Mouse (Mus musculus): Measurements from ENCODE around the gene Tm9sf3. TPM values are rescaled to one million over a fixed set of nuclear protein-coding genes. Genes with fewer than 3 reads are reported as not detected.

The Tm9sf3 gene
- total and polyA plus RNA-seq, 2 experiments from 2014 or later: 58.0 to 91.6 TPM

GRCm38 (mm10) chr19:41246271-41246670, 17.5 kb downstream of the Tm9sf3 start:
- no peak for TF ChIP-seq CTCF (IDR thresholded peaks at IDR 0.05; ENCODE audit: low read depth)
- TF ChIP-seq EP300 (IDR thresholded peaks at IDR 0.05; ENCODE audit: low read depth): no peak
- Histone ChIP-seq H3K4me2 (ENCODE audit: low read depth, low read length) (no peak overlapping the region), H3K27me3 (ENCODE audit: control insufficient read depth, insufficient read depth, low read length) (no peaks in the 10 kb centered on the region), H3K9me3 (replicated peaks; ENCODE audit: control insufficient read depth, low read length) (no peaks in the 10 kb centered on the region), H3K27ac (ENCODE audit: low read depth) (no peak overlapping the region), H3K4me1 (ENCODE audit: control insufficient read depth, insufficient read depth) (peaks cover 9% of the 10 kb centered on the region), H3K36me3 (replicated peaks; ENCODE audit: control insufficient read depth, insufficient read depth, low read length) (peaks cover 44% of the 10 kb centered on the region), H3K9ac (replicated peaks; ENCODE audit: low read depth, low read length) (no peak overlapping the region), H3K4me3 (ENCODE audit: low read depth, low read length) (no peak overlapping the region)
- 58% methylated on average over 4 of the region's 4 CpGs for WGBS
- DNase-seq (ENCODE audit: low spot score) (no peak), ATAC-seq (ENCODE audit: insufficient read depth, low read depth) (no peak)

GRCm38 (mm10) chr19:41244581-41244980, 19.2 kb downstream of the Tm9sf3 start:
- no peaks in the 10 kb centered on the region for H3K9me3 ChIP-seq (replicated peaks; ENCODE audit: control insufficient read depth, low read length)
- 72% methylated on average over 6 of the region's 6 CpGs for WGBS
- no peak overlapping the region for H3K9ac ChIP-seq (replicated peaks; ENCODE audit: low read depth, low read length)
- no peak overlapping the region for H3K4me2 ChIP-seq (ENCODE audit: low read depth, low read length)
- DNase-seq (ENCODE audit: low spot score) (peak; percentile 26), ATAC-seq (ENCODE audit: insufficient read depth, low read depth) (no peak)
- H3K27ac ChIP-seq (ENCODE audit: low read depth): no peak overlapping the region
- no peaks in the 10 kb centered on the region for H3K27me3 ChIP-seq (ENCODE audit: control insufficient read depth, insufficient read depth, low read length)
- peaks cover 58% of the 10 kb centered on the region for H3K36me3 ChIP-seq (replicated peaks; ENCODE audit: control insufficient read depth, insufficient read depth, low read length)
- no peak overlapping the region for H3K4me3 ChIP-seq (ENCODE audit: low read depth, low read length)
- TF ChIP-seq CTCF (IDR thresholded peaks at IDR 0.05; ENCODE audit: low read depth) (peak; percentile 65), EP300 (IDR thresholded peaks at IDR 0.05; ENCODE audit: low read depth) (no peak)
- peaks cover 7% of the 10 kb centered on the region for H3K4me1 ChIP-seq (ENCODE audit: control insufficient read depth, insufficient read depth)

- Histone ChIP-seq H3K4me2 (ENCODE audit: low read depth, low read length) (no peak overlapping the region), H3K9me3 (replicated peaks; ENCODE audit: control insufficient read depth, low read length) (no peaks in the 10 kb centered on the region), H3K27me3 (ENCODE audit: control insufficient read depth, insufficient read depth, low read length) (no peaks in the 10 kb centered on the region), H3K36me3 (replicated peaks; ENCODE audit: control insufficient read depth, insufficient read depth, low read length) (peaks cover 68% of the 10 kb centered on the region), H3K9ac (replicated peaks; ENCODE audit: low read depth, low read length) (no peak overlapping the region), H3K4me3 (ENCODE audit: low read depth, low read length) (no peak overlapping the region), H3K4me1 (ENCODE audit: control insufficient read depth, insufficient read depth) (no peaks in the 10 kb centered on the region), H3K27ac (ENCODE audit: low read depth) (no peak overlapping the region)
- ATAC-seq (ENCODE audit: insufficient read depth, low read depth) (no peak), DNase-seq (ENCODE audit: low spot score) (no peak)
- TF ChIP-seq EP300 (IDR thresholded peaks at IDR 0.05; ENCODE audit: low read depth) (no peak), CTCF (IDR thresholded peaks at IDR 0.05; ENCODE audit: low read depth) (no peak)
- WGBS: 85% methylated on average over 5 of the region's 5 CpGs
Measured at GRCm38 (mm10) chr19:41241997-41242396, 21.8 kb downstream of the Tm9sf3 start.

- no peak overlapping the region for H3K9ac ChIP-seq (replicated peaks; ENCODE audit: low read depth, low read length)
- H3K4me2 ChIP-seq (ENCODE audit: low read depth, low read length): no peak overlapping the region
- H3K4me3 ChIP-seq (ENCODE audit: low read depth, low read length): no peak overlapping the region
- DNase-seq (ENCODE audit: low spot score): no peak
- no peak for TF ChIP-seq CTCF (IDR thresholded peaks at IDR 0.05; ENCODE audit: low read depth)
- TF ChIP-seq EP300 (IDR thresholded peaks at IDR 0.05; ENCODE audit: low read depth): no peak
- H3K27me3 ChIP-seq (ENCODE audit: control insufficient read depth, insufficient read depth, low read length): no peaks in the 10 kb centered on the region
- H3K36me3 ChIP-seq (replicated peaks; ENCODE audit: control insufficient read depth, insufficient read depth, low read length): peaks cover 74% of the 10 kb centered on the region
- no peak overlapping the region for H3K27ac ChIP-seq (ENCODE audit: low read depth)
- 77% methylated on average over 4 of the region's 4 CpGs for WGBS
- ATAC-seq (ENCODE audit: insufficient read depth, low read depth): no peak
- H3K9me3 ChIP-seq (replicated peaks; ENCODE audit: control insufficient read depth, low read length): no peaks in the 10 kb centered on the region
- no peaks in the 10 kb centered on the region for H3K4me1 ChIP-seq (ENCODE audit: control insufficient read depth, insufficient read depth)
Measured at GRCm38 (mm10) chr19:41233698-41234097, 30.1 kb downstream of the Tm9sf3 start.

GRCm38 (mm10) chr19:41208326-41208725, 55.5 kb downstream of the Tm9sf3 start:
- H3K27me3 ChIP-seq (ENCODE audit: control insufficient read depth, insufficient read depth, low read length): peaks cover 38% of the 10 kb centered on the region

GRCm38 (mm10) chr19:41206811-41207344, 56.9 kb downstream of the Tm9sf3 start, which contains the start of gene Tll2:
Gene Tll2 (minus strand): TSS chr19:41206835.
- Histone ChIP-seq H3K27me3 (ENCODE audit: control insufficient read depth, insufficient read depth, low read length) (peaks cover 46% of the 10 kb centered on the region), H3K36me3 (replicated peaks; ENCODE audit: control insufficient read depth, insufficient read depth, low read length) (peaks cover 13% of the 10 kb centered on the region; the same call in 1 of the 2 replicates), H3K27ac (ENCODE audit: low read depth) (no peak within 1 kb of the TSS), H3K4me1 (ENCODE audit: control insufficient read depth, insufficient read depth) (peaks cover 13% of the 10 kb centered on the region), H3K4me2 (ENCODE audit: low read depth, low read length) (peak within 1 kb of the TSS; percentile 78), H3K9ac (replicated peaks; ENCODE audit: low read depth, low read length) (0 out of 2 replicates have a peak within 1 kb of the TSS, but pooled peaks have one; percentile 1), H3K4me3 (ENCODE audit: low read depth, low read length) (peak within 1 kb of the TSS; percentile 46), H3K9me3 (replicated peaks; ENCODE audit: control insufficient read depth, low read length) (no peaks in the 10 kb centered on the region)
- no peak for TF ChIP-seq EP300 (IDR thresholded peaks at IDR 0.05; ENCODE audit: low read depth)
- no peak for TF ChIP-seq CTCF (IDR thresholded peaks at IDR 0.05; ENCODE audit: low read depth)
- 2% methylated on average over 32 of the region's 32 CpGs for WGBS
- ATAC-seq (ENCODE audit: insufficient read depth, low read depth) (peak; percentile 90), DNase-seq (ENCODE audit: low spot score) (peak; percentile 39)

More at GRCm38 (mm10) chr19:41208326-41208725, 55.5 kb downstream of the Tm9sf3 start:
- H3K27ac ChIP-seq (ENCODE audit: low read depth): no peak overlapping the region
- no peak for TF ChIP-seq CTCF (IDR thresholded peaks at IDR 0.05; ENCODE audit: low read depth)
- TF ChIP-seq EP300 (IDR thresholded peaks at IDR 0.05; ENCODE audit: low read depth): no peak
- peaks cover 25% of the 10 kb centered on the region; the same call in 1 of the 2 replicates for H3K36me3 ChIP-seq (replicated peaks; ENCODE audit: control insufficient read depth, insufficient read depth, low read length)
- no peak overlapping the region for H3K4me2 ChIP-seq (ENCODE audit: low read depth, low read length)
- H3K4me3 ChIP-seq (ENCODE audit: low read depth, low read length): no peak overlapping the region
- H3K4me1 ChIP-seq (ENCODE audit: control insufficient read depth, insufficient read depth): peaks cover 13% of the 10 kb centered on the region
- WGBS: 24% methylated on average over 7 of the region's 7 CpGs
- DNase-seq (ENCODE audit: low spot score): no peak
- ATAC-seq (ENCODE audit: insufficient read depth, low read depth): no peak
- no peaks in the 10 kb centered on the region for H3K9me3 ChIP-seq (replicated peaks; ENCODE audit: control insufficient read depth, low read length)
- no peak overlapping the region for H3K9ac ChIP-seq (replicated peaks; ENCODE audit: low read depth, low read length)
